Mouse (Mus musculus): ENCODE data around the gene Traf4.
"Not testable (repeated sequence)": the region's sequence is repeated elsewhere in the genome, so short reads cannot be mapped to it uniquely, and the experiment has no call there.

The Traf4 gene

DNA sequence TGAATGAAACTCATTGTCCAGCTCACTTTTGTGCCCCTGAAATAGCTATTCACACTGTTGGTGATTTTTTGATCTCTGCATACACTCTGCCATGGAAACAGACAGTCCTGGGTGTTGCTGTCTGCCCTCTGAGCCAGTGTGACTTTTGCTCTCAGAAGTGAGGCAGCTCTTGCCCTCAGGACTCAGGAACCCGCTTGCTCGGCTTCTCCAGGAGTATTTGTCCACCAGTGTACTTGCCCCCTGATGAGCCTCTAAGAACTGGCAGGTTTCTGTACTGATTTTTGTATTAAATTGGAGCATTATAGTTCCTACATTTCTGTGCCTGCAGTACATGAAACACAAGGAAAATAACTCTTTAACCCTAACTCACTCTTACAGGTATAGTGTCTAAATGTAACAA, 21.9 kb downstream of the Traf4 start:
- no peak for DNase-seq (ENCODE audit: low spot score in 2 of 2)

DNA sequence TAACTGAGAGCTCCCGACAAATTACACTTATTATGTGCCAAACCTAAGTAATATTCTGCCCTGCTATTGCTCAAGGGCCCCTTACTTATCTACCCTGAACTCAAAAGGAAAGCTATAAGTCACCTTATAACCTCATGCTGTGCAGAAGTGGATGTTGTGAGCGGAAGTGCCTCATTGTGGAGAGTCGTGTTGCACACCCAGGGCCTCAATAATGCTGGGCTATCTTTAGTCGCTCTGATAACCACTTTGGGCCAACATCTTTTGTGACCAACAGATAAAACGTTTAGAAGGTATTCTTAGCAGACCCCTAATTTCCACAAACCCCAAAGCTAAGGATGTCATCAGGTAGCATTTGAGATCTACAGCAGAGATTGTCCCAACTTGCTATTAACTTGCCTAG, 24.7 kb downstream of the Traf4 start:
- DNase-seq (ENCODE audit: low spot score in 2 of 2), result no peak

- no peak for DNase-seq (ENCODE audit: low spot score in 2 of 2)
Measured at GRCm38 (mm10) chr11:78138023-78138422, 27.4 kb downstream of the Traf4 start.

DNA sequence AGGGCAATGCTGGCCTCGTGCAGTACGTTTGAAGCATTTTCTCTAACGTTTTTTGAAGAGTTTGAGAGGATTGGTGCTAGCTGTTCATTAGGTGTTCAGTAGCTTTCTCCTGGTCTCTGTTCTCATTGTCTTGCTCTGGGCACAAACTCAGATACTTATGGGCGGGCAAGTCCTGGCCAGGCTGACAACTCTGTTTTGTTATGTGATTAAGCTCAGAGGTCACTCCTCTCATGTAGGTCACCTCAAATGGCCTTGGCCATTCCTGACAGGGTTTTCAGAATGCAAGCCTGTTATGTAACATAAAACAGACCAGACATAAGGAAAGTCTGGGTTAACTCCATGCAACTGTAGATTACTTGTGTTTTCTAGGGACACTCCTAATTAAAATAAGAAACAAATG, 27.8 kb downstream of the Traf4 start:
- peak; percentile 39 to 49 for DNase-seq (ENCODE audit: low spot score in 2 of 2)

- DNase-seq (ENCODE audit: low spot score in 2 of 2), result no peak
Measured at GRCm38 (mm10) chr11:78136132-78136531, 29.3 kb downstream of the Traf4 start.

DNA sequence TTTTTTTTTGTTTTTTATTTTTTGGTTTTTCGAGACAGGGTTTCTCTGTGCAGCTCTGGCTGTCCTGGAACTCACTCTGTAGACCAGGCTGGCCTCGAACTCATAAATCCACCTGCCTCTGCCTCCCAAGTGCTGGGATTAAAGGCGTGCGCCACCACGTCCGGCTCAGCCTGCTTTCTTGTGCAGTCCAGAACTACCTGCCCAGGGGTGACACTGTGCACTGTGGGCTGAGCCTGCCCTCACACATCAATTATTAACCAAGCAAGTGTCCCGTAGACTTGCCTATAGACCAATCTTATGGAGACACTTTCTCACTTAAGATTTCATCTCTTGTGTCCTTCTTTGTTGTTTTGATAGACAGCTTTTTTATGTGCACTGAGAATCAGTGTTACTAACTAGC, 30.1 kb downstream of the Traf4 start:
- DNase-seq (ENCODE audit: low spot score in 2 of 2), result not testable (repeated sequence)

GRCm38 (mm10) chr11:78134344-78134743, 31.0 kb downstream of the Traf4 start:
- DNase-seq (ENCODE audit: low spot score in 2 of 2), result no peak

DNA sequence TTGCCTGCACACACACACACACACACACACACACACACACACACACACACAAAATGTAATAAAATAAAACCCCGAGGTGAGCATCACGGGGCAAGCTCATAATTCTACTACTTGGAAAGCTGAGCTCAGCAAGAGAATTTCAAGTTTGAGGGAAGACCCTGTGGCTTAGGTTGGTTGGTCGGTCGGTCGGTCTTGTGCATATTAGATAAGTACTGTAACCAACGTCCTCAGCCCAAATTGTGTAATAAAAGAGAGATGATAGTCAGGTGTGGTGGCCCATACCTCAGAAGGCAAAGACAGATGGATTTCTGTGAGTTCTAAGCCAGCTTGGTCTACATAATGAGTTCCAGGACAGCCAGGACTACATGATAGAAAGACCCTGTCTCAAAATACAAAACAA, 31.5 kb downstream of the Traf4 start:
- DNase-seq (ENCODE audit: low spot score in 2 of 2), result no peak

DNA sequence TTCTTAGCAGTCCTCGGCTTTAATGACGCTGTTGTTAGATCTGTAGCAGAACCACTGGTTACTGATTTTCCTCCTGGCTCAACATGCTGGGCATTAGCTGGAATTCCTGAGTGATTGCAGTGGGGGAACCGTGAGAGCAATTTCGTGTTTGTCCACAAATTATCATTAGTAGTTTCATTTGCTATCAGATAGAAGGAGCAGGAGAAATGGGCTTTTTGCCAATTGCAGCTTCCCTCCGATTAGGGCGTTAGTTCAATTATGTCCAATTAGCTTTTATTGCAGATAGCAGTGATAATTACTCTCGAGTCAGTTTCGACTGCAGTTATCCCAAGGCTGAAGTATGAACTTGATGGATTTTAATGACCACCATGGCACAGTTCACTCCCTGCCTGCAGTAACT, 35.9 kb downstream of the Traf4 start:
- DNase-seq (ENCODE audit: low spot score in 2 of 2), result no peak

DNA sequence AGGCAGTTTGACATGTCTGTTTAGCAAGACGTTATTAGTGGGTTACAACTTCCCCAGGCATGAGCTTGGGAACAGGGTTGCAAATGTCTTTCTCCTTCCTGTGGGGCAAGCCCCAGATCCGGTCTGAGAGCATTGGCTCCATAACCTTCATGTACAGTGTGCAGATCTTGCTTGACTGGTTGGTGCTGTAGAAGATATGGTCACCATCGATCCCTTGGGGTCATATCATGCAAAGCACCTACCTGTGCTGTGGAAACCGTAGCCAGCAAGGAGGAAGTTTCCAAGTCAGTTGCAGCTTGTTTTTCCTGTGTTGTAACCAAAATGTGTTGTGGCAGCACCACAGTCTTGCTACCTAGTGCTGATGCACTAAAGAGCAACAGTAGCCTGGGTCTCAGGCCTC, 38.6 kb downstream of the Traf4 start:
- DNase-seq (ENCODE audit: low spot score in 2 of 2), result no peak

GRCm38 (mm10) chr11:78125691-78126090, 39.7 kb downstream of the Traf4 start:
- DNase-seq (ENCODE audit: low spot score in 2 of 2), result no peak

DNA sequence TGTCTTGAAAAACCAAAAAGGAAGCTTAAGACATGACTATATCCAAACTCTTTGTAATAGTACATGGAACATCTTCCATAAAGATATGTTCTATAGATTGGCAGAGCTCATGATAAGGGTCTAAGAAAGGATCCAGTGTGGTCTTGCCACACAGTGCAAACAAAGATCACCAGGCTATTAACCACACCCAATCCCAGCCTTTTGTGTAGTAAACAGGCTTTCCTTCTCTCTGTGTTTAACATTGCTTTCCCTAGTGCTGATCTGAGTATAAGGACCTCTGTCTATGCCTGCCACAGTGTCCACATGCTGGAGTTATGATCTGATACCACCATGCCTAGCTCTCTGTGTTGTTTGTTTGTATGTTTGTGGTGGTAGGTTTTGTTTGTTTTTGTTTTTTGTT, 41.6 kb downstream of the Traf4 start:
- no peak for DNase-seq (ENCODE audit: low spot score in 2 of 2)

DNA sequence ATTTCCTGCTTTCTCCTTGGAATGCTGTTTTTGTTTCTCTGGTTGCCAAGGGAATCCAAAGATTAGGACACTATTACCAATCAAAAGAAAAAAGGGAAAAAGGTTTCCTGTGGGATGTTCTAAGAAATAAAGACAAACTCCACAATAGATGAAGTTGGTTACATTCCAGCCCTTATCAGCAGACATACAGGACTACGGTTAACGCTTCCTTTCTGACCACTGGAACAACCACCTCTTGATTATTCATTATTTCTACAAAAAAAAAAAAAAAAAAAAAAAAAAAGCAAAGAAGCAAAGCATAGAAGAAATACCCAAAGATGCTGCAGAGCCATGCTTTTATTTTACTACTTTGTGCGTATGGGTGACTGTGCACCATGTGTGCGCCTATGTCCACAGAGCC, 42.6 kb downstream of the Traf4 start:
- no peak for DNase-seq (ENCODE audit: low spot score in 2 of 2)

DNA sequence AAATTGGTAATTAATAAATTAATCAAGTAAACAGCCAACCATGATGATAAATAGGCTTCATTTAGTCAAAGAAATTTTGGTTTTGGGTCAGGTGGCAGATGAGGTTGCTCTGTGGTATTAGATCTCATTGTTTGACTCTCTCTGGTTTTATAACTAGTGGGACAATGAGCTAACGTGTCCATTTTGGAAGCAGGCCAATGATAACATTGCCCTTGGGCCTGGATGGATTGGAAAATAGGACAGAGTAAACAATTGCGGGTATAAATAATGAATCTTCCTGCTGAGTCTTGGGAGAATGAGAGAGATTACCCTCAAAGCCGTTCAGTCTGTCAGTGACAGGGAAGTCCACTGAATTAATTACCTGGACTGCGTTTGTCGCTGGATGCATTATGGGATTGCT, 44.2 kb downstream of the Traf4 start:
- DNase-seq (ENCODE audit: low spot score in 2 of 2), result peak; percentile 67 to 71

DNA sequence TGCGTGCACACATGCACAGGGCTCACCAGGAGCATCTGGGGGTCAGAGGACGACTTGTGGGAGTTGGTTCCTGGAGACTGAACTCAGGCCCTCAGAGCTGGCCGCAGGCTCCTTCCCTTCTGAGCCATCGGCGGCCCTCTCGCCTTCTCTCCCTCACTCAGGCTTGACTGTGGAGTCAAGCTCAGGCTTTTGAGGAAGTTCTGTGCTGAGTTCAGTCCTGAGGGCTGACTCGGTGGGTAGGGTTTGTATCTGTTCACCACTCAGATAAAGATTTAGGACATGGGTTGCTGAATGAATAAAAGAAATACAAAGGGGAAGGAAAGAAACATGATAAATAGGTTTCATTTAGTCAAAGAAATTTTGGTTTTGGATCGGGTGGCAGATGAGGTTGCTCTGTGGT, 45.5 kb downstream of the Traf4 start:
- no peak for DNase-seq (ENCODE audit: low spot score in 2 of 2)

DNA sequence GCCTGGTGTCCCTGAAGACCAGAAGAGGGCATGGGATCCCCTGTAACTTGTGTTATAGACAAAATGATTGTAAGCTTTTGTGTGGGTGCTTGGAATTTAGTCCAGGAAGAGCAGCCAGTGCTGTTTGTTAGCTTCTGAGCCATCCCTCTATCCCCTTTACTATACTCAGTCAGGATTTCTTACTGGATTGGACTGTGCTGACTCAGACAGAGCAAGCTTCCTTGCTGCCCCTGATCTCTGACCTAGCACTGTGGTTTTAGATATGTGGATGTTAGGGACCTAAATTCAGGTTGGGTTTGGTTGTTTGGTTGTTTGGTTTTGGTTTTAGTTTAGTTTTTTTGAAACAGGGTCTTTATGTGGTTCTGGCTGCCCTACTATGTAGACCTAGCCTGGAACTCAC, 46.9 kb downstream of the Traf4 start:
- no peak for DNase-seq (ENCODE audit: low spot score in 2 of 2)

DNA sequence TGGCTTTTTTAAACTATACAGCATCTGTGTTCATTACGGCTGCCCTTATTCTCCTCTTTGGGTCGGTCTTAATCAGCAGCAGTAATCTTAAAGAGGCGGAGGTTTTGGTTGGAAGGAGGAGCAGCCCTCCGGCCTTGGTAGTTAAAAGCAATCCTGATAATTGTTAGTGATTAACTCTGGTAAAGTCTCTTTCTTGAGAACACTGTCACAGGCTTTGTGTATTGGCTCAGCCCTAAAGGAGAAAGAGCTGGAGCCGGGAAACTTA, 49.3 kb downstream of the Traf4 start:
- DNase-seq (ENCODE audit: low spot score in 2 of 2), result no peak

GRCm38 (mm10) chr11:78115367-78116145, 49.8 kb downstream of the Traf4 start:
- peak; percentile 94 to 97 for DNase-seq (ENCODE audit: low spot score in 2 of 2)

DNA sequence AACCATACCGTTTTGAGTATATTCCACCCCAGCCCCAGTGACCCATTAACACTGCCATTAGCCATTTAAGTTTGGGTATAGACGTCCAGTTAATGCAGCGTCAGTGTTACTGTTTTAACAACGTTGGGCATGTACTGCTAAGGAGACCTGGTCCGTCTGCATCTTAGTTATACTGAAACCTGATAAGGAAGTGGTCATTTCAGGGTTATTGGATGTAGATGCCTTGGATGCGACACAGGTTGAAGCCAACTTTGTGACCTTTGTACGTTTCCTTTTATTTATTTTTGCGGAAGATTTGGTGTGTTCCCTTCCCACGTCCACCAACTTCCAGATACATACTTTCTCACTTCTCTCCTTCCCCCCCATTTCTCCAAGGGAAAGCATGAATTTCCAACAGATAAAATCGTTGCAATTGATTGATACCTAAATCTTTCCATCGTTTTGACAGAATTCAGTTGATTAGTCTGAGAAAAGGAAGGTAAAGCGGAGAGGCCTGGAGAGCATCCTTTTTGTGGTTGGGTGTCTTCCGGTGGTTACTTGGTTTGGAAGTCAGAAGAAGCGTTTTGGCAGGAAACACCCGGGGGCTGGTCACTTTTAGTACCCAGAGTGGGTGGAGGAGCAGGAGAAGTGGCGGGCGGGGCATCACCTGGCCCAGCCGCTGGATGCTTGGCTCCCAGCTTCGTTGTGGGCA, 50.6 kb downstream of the Traf4 start:
- no peak for DNase-seq (ENCODE audit: low spot score in 2 of 2)

- DNase-seq (ENCODE audit: low spot score in 2 of 2), result no peak
Measured at GRCm38 (mm10) chr11:78113616-78114015, 51.8 kb downstream of the Traf4 start.

Data from heart, adult 9 months (tissue).